Mouse (Mus musculus) NIH3T3 (cell line): ENCODE data around the gene Slc7a10.
A peak's percentile ranks its signal among the peaks of the same experiment; 100 is the strongest.

ENCODE experiments used
- DNase-seq: peaks from one replicate; pipeline ENCODE4 v3.0.0-alpha.2; 2012; ENCODE audit warnings: low read depth

The Slc7a10 gene

GRCm38 (mm10) chr7:35172519-35172918 is 13.7 kb upstream of the Slc7a10 start:
- DNase-seq, result peak; percentile 50

- no peak for DNase-seq
These were observed 10.7 kb upstream of the Slc7a10 start for GRCm38 (mm10) chr7:35175533-35175932.

- DNase-seq, result peak; percentile 59
These were observed 9.5 kb upstream of the Slc7a10 start for GRCm38 (mm10) chr7:35176412-35177381.

GRCm38 (mm10) chr7:35184833-35185724 is 1.1 kb upstream of the Slc7a10 start:
- no peak for DNase-seq

GRCm38 (mm10) chr7:35189699-35190098 is 3.5 kb downstream of the Slc7a10 start:
- no peak for DNase-seq

GRCm38 (mm10) chr7:35191276-35191675 is 5.1 kb downstream of the Slc7a10 start:
- no peak for DNase-seq

- DNase-seq, result no peak
These were observed 10.8 kb downstream of the Slc7a10 start for GRCm38 (mm10) chr7:35197022-35197421.

GRCm38 (mm10) chr7:35198981-35199754 is 13.0 kb downstream of the Slc7a10 start:
- no peak for DNase-seq

- no peak for DNase-seq
These were observed 13.6 kb downstream of the Slc7a10 start for GRCm38 (mm10) chr7:35199755-35200154.

- no peak for DNase-seq
These were observed 25.6 kb downstream of the Slc7a10 start for GRCm38 (mm10) chr7:35211791-35212190.

- no peak for DNase-seq
These were observed 28.4 kb downstream of the Slc7a10 start for GRCm38 (mm10) chr7:35214442-35215222.

GRCm38 (mm10) chr7:35215225-35215624 is 29.0 kb downstream of the Slc7a10 start, which contains the start of gene Lrp3:
Lrp3 (minus strand) TSS chr7:35215498.
- no peak for DNase-seq

GRCm38 (mm10) chr7:35215731-35216130 is 29.5 kb downstream of the Slc7a10 start:
- DNase-seq, result no peak

- DNase-seq, result peak; percentile 8
These were observed 34.6 kb downstream of the Slc7a10 start for GRCm38 (mm10) chr7:35220694-35221365.

- DNase-seq, result peak; percentile 34
These were observed 44.1 kb downstream of the Slc7a10 start for GRCm38 (mm10) chr7:35230333-35230732.

- DNase-seq, result no peak
These were observed 46.7 kb downstream of the Slc7a10 start for GRCm38 (mm10) chr7:35232796-35233455.

GRCm38 (mm10) chr7:35233861-35234260 is 47.7 kb downstream of the Slc7a10 start:
- peak; percentile 53 for DNase-seq

GRCm38 (mm10) chr7:35234361-35235245 is 48.4 kb downstream of the Slc7a10 start:
- DNase-seq, result peak; percentile 100

- peak; percentile 88 for DNase-seq
These were observed 49.1 kb downstream of the Slc7a10 start for GRCm38 (mm10) chr7:35235308-35235707.
